Mouse (Mus musculus): ENCODE measurements at regions not wholly inside any gene's neighbourhood (a gene's known extent, or its start where the extent isn't known, plus 50 kb on each side); places are given as distances from the start of the nearest gene placed in this dataset.

GRCm38 (mm10) chr3:18683346-18684101 lies 735.3 kb downstream of the Cypt12 start:
- no peak overlapping the region for H3K27ac ChIP-seq (ENCODE audit: insufficient read depth, low read depth, low read length)
- TF ChIP-seq CTCF (IDR thresholded peaks at IDR 0.05; ENCODE audit: extremely low read depth, insufficient read length, insufficient replicate concordance, low read depth, low read length) (no peak), POLR2A (IDR thresholded peaks at IDR 0.05; ENCODE audit: low read depth, low read length) (no peak)
- no peaks in the 10 kb centered on the region for H3K27me3 ChIP-seq (ENCODE audit: control insufficient read depth, insufficient read depth, low read length)
- 80% methylated on average over 6 of the region's 6 CpGs for WGBS
- no peaks in the 10 kb centered on the region for H3K4me1 ChIP-seq (ENCODE audit: control insufficient read depth, insufficient read depth, insufficient read length, low read length)
- H3K36me3 ChIP-seq (ENCODE audit: control insufficient read depth, insufficient read depth, low read length) = no peaks in the 10 kb centered on the region
- no peak overlapping the region for H3K4me3 ChIP-seq (ENCODE audit: low read depth, low read length)

- no peaks in the 10 kb centered on the region for H3K27me3 ChIP-seq (ENCODE audit: control insufficient read depth, insufficient read depth, low read length)
- no peaks in the 10 kb centered on the region for H3K36me3 ChIP-seq (ENCODE audit: control insufficient read depth, insufficient read depth, low read length)
- TF ChIP-seq POLR2A (IDR thresholded peaks at IDR 0.05; ENCODE audit: low read depth, low read length) (no peak), CTCF (IDR thresholded peaks at IDR 0.05; ENCODE audit: extremely low read depth, insufficient read length, insufficient replicate concordance, low read depth, low read length) (no peak)
- 77% methylated on average over 4 of the region's 4 CpGs for WGBS
- H3K4me1 ChIP-seq (ENCODE audit: control insufficient read depth, insufficient read depth, insufficient read length, low read length) = no peaks in the 10 kb centered on the region
- H3K4me3 ChIP-seq (ENCODE audit: low read depth, low read length) = no peak overlapping the region
- no peak overlapping the region for H3K27ac ChIP-seq (ENCODE audit: insufficient read depth, low read depth, low read length)
Observed at GRCm38 (mm10) chr3:18695113-18695792, 747.0 kb downstream of the Cypt12 start.

GRCm38 (mm10) chr3:18696981-18697660 lies 748.9 kb downstream of the Cypt12 start:
- no peak overlapping the region for H3K27ac ChIP-seq (ENCODE audit: insufficient read depth, low read depth, low read length)
- H3K4me1 ChIP-seq (ENCODE audit: control insufficient read depth, insufficient read depth, insufficient read length, low read length) = no peaks in the 10 kb centered on the region
- no peaks in the 10 kb centered on the region for H3K36me3 ChIP-seq (ENCODE audit: control insufficient read depth, insufficient read depth, low read length)
- WGBS = 90% methylated on average over 2 of the region's 2 CpGs
- TF ChIP-seq POLR2A (IDR thresholded peaks at IDR 0.05; ENCODE audit: low read depth, low read length) (no peak), CTCF (IDR thresholded peaks at IDR 0.05; ENCODE audit: extremely low read depth, insufficient read length, insufficient replicate concordance, low read depth, low read length) (no peak)
- no peak overlapping the region for H3K4me3 ChIP-seq (ENCODE audit: low read depth, low read length)
- H3K27me3 ChIP-seq (ENCODE audit: control insufficient read depth, insufficient read depth, low read length) = no peaks in the 10 kb centered on the region

GRCm38 (mm10) chr3:18698106-18698505 lies 749.9 kb downstream of the Cypt12 start:
- H3K27me3 ChIP-seq (ENCODE audit: control insufficient read depth, insufficient read depth, low read length) = no peaks in the 10 kb centered on the region
- TF ChIP-seq POLR2A (IDR thresholded peaks at IDR 0.05; ENCODE audit: low read depth, low read length) (no peak), CTCF (IDR thresholded peaks at IDR 0.05; ENCODE audit: extremely low read depth, insufficient read length, insufficient replicate concordance, low read depth, low read length) (no peak)
- H3K4me1 ChIP-seq (ENCODE audit: control insufficient read depth, insufficient read depth, insufficient read length, low read length) = no peaks in the 10 kb centered on the region
- H3K36me3 ChIP-seq (ENCODE audit: control insufficient read depth, insufficient read depth, low read length) = no peaks in the 10 kb centered on the region
- no peak overlapping the region for H3K27ac ChIP-seq (ENCODE audit: insufficient read depth, low read depth, low read length)
- H3K4me3 ChIP-seq (ENCODE audit: low read depth, low read length) = no peak overlapping the region

GRCm38 (mm10) chr3:18705165-18705564 lies 757.0 kb downstream of the Cypt12 start:
- Histone ChIP-seq H3K4me1 (ENCODE audit: control insufficient read depth, insufficient read depth, insufficient read length, low read length) (no peaks in the 10 kb centered on the region), H3K4me3 (ENCODE audit: low read depth, low read length) (no peak overlapping the region), H3K27me3 (ENCODE audit: control insufficient read depth, insufficient read depth, low read length) (no peaks in the 10 kb centered on the region), H3K36me3 (ENCODE audit: control insufficient read depth, insufficient read depth, low read length) (no peaks in the 10 kb centered on the region), H3K27ac (ENCODE audit: insufficient read depth, low read depth, low read length) (no peak overlapping the region)
- WGBS = 84% methylated on average over 6 of the region's 6 CpGs
- no peak for TF ChIP-seq POLR2A (IDR thresholded peaks at IDR 0.05; ENCODE audit: low read depth, low read length)

- Histone ChIP-seq H3K27me3 (ENCODE audit: control insufficient read depth, insufficient read depth, low read length) (no peaks in the 10 kb centered on the region), H3K36me3 (ENCODE audit: control insufficient read depth, insufficient read depth, low read length) (no peaks in the 10 kb centered on the region), H3K27ac (ENCODE audit: insufficient read depth, low read depth, low read length) (no peak overlapping the region), H3K4me3 (ENCODE audit: low read depth, low read length) (no peak overlapping the region), H3K4me1 (ENCODE audit: control insufficient read depth, insufficient read depth, insufficient read length, low read length) (no peaks in the 10 kb centered on the region)
- 81% methylated on average over 9 of the region's 9 CpGs for WGBS
- TF ChIP-seq CTCF (IDR thresholded peaks at IDR 0.05; ENCODE audit: extremely low read depth, insufficient read length, insufficient replicate concordance, low read depth, low read length) = no peak
- no peak for TF ChIP-seq POLR2A (IDR thresholded peaks at IDR 0.05; ENCODE audit: low read depth, low read length)
Observed at GRCm38 (mm10) chr3:18705756-18706155, 757.5 kb downstream of the Cypt12 start.

GRCm38 (mm10) chr3:18706356-18706755 lies 758.1 kb downstream of the Cypt12 start:
- H3K4me1 ChIP-seq (ENCODE audit: control insufficient read depth, insufficient read depth, insufficient read length, low read length) = no peaks in the 10 kb centered on the region
- TF ChIP-seq POLR2A (IDR thresholded peaks at IDR 0.05; ENCODE audit: low read depth, low read length) (no peak), CTCF (IDR thresholded peaks at IDR 0.05; ENCODE audit: extremely low read depth, insufficient read length, insufficient replicate concordance, low read depth, low read length) (no peak)
- no peaks in the 10 kb centered on the region for H3K27me3 ChIP-seq (ENCODE audit: control insufficient read depth, insufficient read depth, low read length)

More at GRCm38 (mm10) chr3:18706356-18706755, 758.1 kb downstream of the Cypt12 start:
- Histone ChIP-seq H3K4me3 (ENCODE audit: low read depth, low read length) (no peak overlapping the region), H3K36me3 (ENCODE audit: control insufficient read depth, insufficient read depth, low read length) (no peaks in the 10 kb centered on the region), H3K27ac (ENCODE audit: insufficient read depth, low read depth, low read length) (no peak overlapping the region)

All from small intestine, adult 2 months (tissue).